Mouse (Mus musculus) spleen, postnatal 4 days (tissue): Measurements from ENCODE around the gene BC051142.

Experiments
- DNase-seq, 2 experiments: peaks; one replicate each; pipeline ENCODE4 v3.0.0; 2022; ENCODE audit warnings: low spot score in 2 of 2

BC051142 gene

GRCm38 (mm10) chr17:34398711-34399393, at the start of gene BC051142:
TSS of gene BC051142 (plus strand) at chr17:34398820.
- peak; percentile 68 to 81 for DNase-seq

GRCm38 (mm10) chr17:34349429-34349828, 49.2 kb upstream of the BC051142 start:
- DNase-seq, result peak; percentile 80 to 94

DNA sequence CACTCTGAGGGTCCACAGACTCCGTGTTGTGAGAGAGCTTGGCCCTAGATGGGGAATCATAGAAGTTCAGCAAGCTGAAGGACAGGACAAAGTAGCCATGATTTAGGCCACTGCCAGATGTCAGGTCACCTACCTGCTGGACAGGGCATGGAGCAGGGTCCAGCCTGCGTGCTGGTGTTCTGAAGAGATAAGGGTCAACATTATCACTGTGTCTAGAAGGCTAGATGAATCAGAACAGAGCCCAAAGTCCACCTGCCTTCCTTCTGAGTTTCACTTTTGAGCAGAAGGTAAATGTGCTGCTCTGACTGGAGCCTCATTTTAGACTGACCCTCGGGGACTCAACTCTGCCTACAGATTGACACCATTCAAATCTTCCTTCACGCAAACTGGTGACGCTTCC, 44.1 kb upstream of the BC051142 start, which contains the start of gene Btnl2:
Btnl2 (plus strand) TSS at position 284 of the 400 bp plus-strand sequence.
- DNase-seq, result no peak

DNA sequence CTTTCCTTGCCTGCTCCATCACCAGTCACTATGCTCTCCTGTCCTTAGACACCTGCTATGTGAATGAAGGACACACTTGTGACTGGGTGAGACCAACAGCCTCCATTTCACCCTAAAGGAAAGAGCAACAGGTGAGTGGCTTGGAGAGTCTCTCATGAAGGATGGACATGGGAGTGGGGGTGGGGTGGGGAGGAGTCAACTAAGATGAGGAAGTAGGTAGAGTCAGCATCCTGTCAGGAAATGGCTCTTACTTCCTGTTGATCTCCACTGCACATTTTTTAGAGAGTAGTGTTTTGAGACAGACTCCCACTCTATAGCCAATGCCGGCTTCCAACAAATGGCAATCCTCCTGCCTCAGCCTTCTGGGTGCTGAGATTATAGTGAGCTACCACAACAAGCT, 43.7 kb upstream of the BC051142 start:
- peak; percentile 38 to 74 for DNase-seq

- DNase-seq, result no peak
Observed at GRCm38 (mm10) chr17:34362954-34363546, 35.6 kb upstream of the BC051142 start.

DNA sequence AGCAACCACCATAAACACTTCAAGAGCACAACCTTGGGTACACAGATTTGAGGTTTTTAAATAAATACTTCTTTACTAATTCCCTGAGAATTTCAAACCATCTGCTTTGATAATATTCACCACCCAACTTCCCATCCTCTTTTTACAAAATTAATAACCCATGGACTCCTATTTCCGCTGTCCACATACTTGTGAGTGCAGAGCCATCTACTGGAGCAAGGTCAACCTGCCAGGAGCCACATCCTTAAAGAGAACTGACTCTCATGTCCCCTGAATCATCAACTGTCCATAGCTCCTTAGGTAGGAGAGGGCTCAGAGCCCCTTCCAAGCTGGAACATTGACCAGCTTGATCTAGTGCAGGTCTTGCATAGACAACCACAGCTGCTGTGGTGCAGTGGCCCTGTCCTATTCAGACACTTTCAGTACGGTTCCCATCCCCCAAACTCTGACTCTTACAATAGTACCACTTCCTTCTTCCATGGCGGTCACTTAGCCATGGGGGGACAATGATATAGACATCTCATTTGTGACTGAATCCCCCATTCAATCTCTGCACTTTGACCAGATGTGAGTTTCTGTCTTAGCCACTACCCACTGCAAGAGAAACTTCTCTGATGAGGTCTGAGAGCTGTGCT, 34.8 kb upstream of the BC051142 start:
- DNase-seq, result no peak

- DNase-seq, result no peak
Observed at GRCm38 (mm10) chr17:34365031-34365430, 33.6 kb upstream of the BC051142 start.

DNA sequence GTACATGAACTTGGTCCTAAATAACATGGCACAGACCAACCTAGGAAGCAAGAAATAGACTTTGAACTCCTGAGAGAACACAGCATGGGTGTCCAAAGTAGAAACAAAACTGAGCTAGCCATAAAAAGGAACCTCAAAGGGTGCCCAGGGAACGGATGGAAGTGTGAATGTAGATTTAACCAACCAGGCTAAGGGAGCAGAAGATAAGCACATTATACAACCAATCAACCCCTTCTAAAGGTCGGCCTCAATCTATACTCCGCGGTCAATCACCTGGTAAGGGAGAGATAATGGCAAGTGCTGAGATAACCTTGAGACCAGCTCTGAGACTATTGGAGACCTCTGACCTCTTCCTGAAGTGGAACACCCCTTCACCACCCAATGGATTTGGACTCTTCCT, 28.1 kb upstream of the BC051142 start:
- DNase-seq, result no peak

DNA sequence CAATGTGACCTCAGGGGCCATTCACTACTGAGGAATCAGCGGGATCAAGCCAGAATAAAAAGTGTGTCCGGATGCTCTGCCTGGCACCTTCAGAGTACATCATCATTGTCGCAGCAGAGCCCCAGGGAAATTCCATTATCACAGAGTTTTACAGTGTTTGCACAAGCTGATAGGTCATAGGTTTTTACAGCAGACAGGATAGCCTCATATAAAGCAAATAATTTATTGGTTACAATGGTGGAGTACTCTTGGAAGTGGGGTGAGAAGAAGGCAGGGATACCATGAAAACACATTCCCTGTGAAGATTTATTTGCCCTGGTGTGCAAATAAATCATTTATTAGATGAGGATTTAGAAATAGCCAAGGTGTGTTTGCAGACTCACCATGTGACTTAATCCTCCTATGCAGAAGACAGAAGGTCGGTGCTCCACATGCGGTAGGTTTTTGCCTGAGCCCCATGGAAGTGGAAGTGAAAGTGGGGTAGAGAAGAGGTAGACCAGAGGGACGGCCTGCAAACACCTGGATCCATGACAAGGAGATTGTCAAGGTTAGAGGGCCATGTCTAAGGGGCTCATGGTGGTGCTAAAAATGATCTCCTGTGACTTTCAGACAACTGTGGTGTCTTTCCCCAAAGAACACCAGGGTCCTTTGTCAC, 25.4 kb upstream of the BC051142 start:
- no peak for DNase-seq

- no peak for DNase-seq
Observed at GRCm38 (mm10) chr17:34376847-34377246, 21.8 kb upstream of the BC051142 start, which contains the start of gene Btnl1. TSS of gene Btnl1 (plus strand) at chr17:34377132.

- no peak for DNase-seq
Observed at GRCm38 (mm10) chr17:34377450-34378209, 21.0 kb upstream of the BC051142 start.

- DNase-seq, result peak in 1 of 2 experiments; percentile 24
Observed at GRCm38 (mm10) chr17:34378716-34379115, 19.9 kb upstream of the BC051142 start.

DNA sequence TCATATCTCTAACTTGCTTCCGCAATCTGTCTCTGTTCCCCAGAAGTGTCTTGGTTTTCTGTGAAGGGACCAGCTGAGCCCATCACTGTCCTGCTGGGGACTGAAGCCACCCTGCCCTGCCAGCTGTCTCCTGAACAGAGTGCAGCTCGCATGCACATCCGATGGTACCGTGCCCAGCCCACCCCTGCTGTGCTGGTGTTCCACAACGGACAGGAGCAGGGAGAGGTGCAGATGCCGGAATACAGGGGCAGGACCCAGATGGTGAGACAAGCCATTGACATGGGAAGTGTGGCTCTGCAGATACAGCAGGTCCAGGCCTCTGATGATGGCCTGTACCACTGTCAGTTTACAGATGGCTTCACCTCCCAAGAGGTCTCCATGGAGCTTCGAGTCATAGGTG, 19.2 kb upstream of the BC051142 start:
- DNase-seq, result no peak

GRCm38 (mm10) chr17:34381876-34382275, 16.7 kb upstream of the BC051142 start:
- no peak for DNase-seq

- peak; percentile 55 to 81 for DNase-seq
Observed at GRCm38 (mm10) chr17:34383212-34383611, 15.4 kb upstream of the BC051142 start.

DNA sequence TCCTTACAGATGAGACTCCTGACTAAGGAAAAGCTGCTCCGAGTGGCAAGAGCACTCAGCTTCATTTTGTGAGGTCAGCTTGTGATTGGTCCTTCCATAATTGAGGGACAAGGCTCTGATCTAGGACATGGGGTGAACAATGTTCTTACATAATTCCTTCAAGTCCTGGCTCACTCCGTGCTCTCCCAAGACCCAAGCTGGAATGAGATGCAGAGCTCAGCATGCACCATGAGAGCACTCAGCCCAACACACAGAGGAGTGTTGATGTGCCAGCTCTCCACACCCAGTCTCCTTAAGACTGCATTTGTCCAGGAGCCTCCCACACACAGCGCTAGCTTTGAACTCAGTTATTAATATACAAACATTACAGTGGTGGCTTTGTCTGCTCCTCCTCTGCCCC, 13.9 kb upstream of the BC051142 start:
- no peak for DNase-seq

DNA sequence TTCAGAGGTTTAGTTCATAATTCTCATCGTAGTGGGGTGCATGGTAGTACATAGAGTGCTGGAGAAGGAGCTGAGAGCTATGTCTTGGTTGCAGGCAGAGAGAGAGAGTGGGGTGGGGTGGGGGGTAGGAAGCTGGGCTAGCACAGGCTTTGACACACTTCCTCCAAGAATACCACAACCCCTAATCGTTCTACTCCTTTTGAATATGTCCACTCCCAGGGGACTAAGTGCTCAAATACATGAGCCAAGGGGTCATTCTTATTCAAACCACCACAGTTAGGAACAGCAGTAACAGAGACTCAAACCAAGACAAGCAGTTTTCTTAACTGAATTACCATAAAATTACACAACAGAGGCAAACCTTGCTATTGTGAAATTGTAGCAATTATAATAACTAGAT, 12.0 kb upstream of the BC051142 start:
- no peak for DNase-seq

DNA sequence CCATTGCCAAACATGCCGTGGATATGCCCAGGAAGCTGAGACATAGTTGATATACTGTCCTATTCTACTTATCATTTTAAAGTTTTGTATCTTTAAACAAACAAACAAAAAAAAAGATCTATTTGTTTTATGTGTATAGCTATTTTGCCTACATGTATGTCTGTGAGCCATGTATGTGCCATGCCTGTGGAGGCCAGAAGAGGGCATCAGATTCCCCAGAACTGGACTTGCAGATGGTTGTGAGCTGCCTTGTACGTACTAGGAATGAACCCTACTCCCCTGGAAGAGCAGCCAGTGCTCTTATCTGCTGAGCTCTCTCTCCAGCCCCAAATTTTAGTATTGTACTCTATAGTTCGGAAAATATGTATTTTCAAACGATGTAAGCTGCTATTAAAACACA, 10.1 kb upstream of the BC051142 start:
- DNase-seq, result peak in 1 of 2 experiments; percentile 31

DNA sequence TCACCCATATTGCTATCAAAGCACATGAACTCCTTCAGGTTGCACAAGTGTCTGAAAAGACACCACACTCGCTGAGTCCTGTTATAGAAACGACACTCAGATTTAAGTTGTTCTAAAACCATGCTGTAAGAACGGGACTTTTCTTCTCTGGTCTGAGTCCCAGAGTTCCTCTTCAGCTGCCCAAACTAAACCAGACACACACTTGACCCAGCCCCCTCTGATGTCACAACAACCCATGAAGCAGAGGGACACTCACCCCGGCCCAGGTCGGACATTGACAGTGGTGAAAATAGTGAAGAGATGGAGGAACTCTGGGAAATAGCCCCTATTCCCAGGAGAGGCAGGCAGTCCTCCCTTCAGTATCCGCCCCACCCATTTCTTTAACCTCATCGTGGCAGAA, 7.1 kb upstream of the BC051142 start:
- no peak for DNase-seq

DNA sequence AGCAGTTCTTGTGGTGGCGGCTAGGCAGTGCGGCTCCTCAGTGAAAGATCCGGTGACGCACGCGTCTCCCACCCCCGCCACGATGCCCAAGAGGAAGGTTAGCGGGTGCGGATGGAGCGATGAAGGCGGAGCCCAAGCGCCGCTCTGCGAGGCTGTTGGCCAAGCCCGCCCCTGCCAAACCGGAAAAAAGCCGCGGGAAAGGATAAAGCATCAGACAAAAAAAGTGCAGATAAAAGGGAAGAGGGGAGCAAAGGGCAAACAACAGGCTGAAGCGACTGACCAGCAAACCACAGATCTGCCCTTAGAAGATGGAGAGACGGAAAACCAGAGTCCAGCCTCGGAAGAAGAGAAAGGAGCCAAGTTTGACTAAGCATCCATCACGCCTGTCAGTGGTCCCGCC, 6.3 kb upstream of the BC051142 start:
- no peak for DNase-seq

DNA sequence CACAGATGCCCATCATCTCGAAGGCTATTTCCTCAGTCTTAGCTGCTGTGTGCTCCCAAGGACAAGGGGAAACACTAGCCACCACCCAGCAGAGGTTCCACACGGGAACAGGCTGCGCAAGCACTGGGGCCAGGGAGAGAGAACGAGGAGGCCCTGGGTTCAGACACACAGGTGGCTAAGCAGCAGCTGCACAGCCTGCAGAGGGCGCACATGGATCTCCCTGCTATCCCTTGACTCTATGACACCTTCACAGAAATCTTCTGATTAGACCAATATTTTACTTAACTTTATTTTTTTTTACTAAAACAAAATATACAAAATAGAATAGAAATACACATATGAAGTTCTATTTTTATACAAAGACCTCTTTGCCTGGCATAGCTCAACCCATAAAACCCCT, 1.3 kb upstream of the BC051142 start:
- peak in 1 of 2 experiments; percentile 30 for DNase-seq
